Mouse (Mus musculus): ENCODE data around the gene Trip6. TPM values are rescaled to one million over a fixed set of nuclear protein-coding genes. Genes with fewer than 3 reads are reported as not detected.
"Not testable (repeated sequence)": the region's sequence is repeated elsewhere in the genome, so short reads cannot be mapped to it uniquely, and the experiment has no call there.

Trip6 gene
- polyA plus RNA-seq, 1 experiment from 2014 or later: 1.2 TPM

- H3K27ac ChIP-seq: no peak overlapping the region
- H3K79me2 ChIP-seq (ENCODE audit: inconsistent target): no peaks in the 10 kb centered on the region
- H3K36me3 ChIP-seq (ENCODE audit: inconsistent target): no peaks in the 10 kb centered on the region
- 32% methylated on average over 7 of the region's 7 CpGs for WGBS (ENCODE audit: missing documents)
- no peak overlapping the region for H3K4me3 ChIP-seq (ENCODE audit: inconsistent target)
Observed at GRCm38 (mm10) chr5:137285986-137286385, 28.2 kb downstream of the Trip6 start.

DNA sequence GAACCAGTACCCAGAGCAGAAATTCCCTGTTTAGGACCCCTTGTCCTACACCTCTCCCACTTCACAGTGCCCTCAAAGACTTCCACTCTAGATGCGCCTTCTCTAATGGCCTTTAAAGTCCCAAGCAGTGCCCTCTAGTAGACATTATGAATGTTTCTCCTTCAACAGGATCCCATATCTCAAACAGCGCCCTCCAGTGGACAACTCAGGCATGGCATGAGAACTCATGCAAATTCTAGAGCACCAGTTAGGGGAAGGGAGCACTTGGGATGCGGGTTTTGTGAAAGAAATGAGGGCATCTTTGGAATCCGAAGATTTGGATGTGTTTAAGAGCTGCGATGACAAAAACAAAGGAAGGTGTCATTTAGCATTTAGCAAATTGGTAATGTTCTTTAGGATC, 29.2 kb downstream of the Trip6 start:
- no peaks in the 10 kb centered on the region for H3K36me3 ChIP-seq (ENCODE audit: inconsistent target)
- H3K4me3 ChIP-seq (ENCODE audit: inconsistent target): no peak overlapping the region
- no peaks in the 10 kb centered on the region for H3K79me2 ChIP-seq (ENCODE audit: inconsistent target)
- WGBS (ENCODE audit: missing documents): 59% methylated on average over 5 of the region's 5 CpGs
- no peak overlapping the region for H3K27ac ChIP-seq

GRCm38 (mm10) chr5:137284411-137284810, 29.8 kb downstream of the Trip6 start:
- not testable (repeated sequence) for H3K27ac ChIP-seq; H3K79me2 ChIP-seq (ENCODE audit: inconsistent target); H3K4me3 ChIP-seq (ENCODE audit: inconsistent target); H3K36me3 ChIP-seq (ENCODE audit: inconsistent target)
- 91% methylated on average over 3 of the region's 6 CpGs for WGBS (ENCODE audit: missing documents)

GRCm38 (mm10) chr5:137277360-137278342, 36.6 kb downstream of the Trip6 start:
- Histone ChIP-seq H3K4me3 (ENCODE audit: inconsistent target) (no peak overlapping the region), H3K27ac (no peak overlapping the region), H3K79me2 (ENCODE audit: inconsistent target) (no peaks in the 10 kb centered on the region), H3K36me3 (ENCODE audit: inconsistent target) (no peaks in the 10 kb centered on the region)
- 48% methylated on average over 18 of the region's 18 CpGs for WGBS (ENCODE audit: missing documents)

- 27% methylated on average over 17 of the region's 18 CpGs for WGBS (ENCODE audit: missing documents)
- H3K27ac ChIP-seq: no peak overlapping the region
- no peak overlapping the region for H3K4me3 ChIP-seq (ENCODE audit: inconsistent target)
- no peaks in the 10 kb centered on the region for H3K36me3 ChIP-seq (ENCODE audit: inconsistent target)
- no peaks in the 10 kb centered on the region for H3K79me2 ChIP-seq (ENCODE audit: inconsistent target)
Observed at GRCm38 (mm10) chr5:137268131-137268910, 45.9 kb downstream of the Trip6 start.

DNA sequence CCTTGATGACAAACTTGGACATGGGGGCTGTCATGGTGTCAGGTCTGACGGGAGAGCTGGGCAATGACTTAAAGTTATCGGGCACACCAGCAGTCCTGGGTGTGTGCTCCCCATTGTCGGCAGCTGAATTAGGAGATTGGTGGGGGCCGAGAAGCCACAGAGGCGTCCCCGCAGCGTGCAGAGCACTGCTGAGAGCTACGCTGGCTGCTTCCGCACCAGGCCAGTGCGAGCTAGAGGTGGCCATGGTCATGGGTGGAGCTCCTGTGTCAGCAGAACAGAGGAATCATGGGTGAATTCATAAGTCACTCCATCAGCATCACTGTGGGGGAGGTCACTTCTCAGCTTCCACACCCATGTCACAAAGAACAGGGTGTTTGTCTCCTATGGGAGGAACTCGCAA, 49.4 kb downstream of the Trip6 start:
- no peak overlapping the region for H3K4me3 ChIP-seq (ENCODE audit: inconsistent target)
- H3K27ac ChIP-seq: no peak overlapping the region
- no peaks in the 10 kb centered on the region for H3K79me2 ChIP-seq (ENCODE audit: inconsistent target)
- 82% methylated on average over 11 of the region's 11 CpGs for WGBS (ENCODE audit: missing documents)
- H3K36me3 ChIP-seq (ENCODE audit: inconsistent target): no peaks in the 10 kb centered on the region

DNA sequence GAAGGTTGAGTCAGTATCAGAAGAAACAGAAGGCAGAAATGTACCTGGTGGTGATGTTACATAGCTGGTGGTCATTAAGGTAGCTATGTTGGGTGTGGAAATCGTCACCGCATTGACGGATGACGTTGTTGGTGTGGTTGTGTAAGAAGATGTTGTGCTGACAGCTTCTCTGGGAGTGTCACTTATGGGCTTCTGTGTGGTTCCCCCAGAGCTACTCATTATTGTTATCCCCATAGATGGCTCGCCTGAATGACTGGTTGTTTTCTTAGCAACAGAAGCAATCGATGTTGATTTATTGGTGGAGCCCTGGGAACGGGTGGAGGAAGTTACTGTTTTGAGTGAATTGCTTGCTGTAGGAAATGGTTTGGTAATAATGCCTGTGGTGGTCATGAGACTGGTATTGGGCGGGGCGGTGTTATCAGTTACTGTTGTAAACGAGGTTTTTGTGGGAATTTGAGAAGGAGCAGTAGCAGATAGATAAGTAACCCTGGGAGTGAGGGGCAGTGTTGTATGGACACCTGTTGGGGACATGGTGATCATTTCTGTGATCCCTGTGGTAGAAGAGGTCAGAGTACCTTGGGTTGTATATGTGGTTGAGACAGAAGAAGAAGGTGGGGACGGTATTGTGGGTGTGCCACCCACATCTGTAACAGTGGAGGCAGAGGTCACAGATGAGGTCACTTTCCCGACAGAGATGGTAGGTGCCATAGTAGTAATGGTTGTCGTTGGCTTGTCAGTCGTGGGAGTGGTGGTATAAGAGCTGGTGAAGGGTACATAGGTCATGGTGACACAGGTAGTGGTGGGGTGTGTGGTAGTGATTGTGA, 50.1 kb downstream of the Trip6 start:
- no peaks in the 10 kb centered on the region for H3K36me3 ChIP-seq (ENCODE audit: inconsistent target)
- H3K79me2 ChIP-seq (ENCODE audit: inconsistent target): no peaks in the 10 kb centered on the region
- H3K4me3 ChIP-seq (ENCODE audit: inconsistent target): no peak overlapping the region
- H3K27ac ChIP-seq: no peak overlapping the region
- WGBS (ENCODE audit: missing documents): 37% methylated on average over 14 of the region's 14 CpGs

Other genes starting within 250 kb of the Trip6 start
- gene Serpine1, start 242.1 kb downstream of the Trip6 start, polyA plus RNA-seq (2018): 0.69 to 5.1 TPM (median 0.75 TPM) in 3 replicates
- gene Trim56, start 198.2 kb downstream of the Trip6 start, polyA plus RNA-seq (2018): 12.2 to 19.7 TPM (median 16.6 TPM) in 3 replicates
- gene Muc3, start 165.1 kb downstream of the Trip6 start, polyA plus RNA-seq (2018): not detected in 3 replicates
- not detected in 3 replicates for gene Muc3a, start 102.0 kb downstream of the Trip6 start, polyA plus RNA-seq (2018)
- gene Ache, start 26.9 kb downstream of the Trip6 start, polyA plus RNA-seq (2018): 0.11 to 0.14 TPM in 2 of 3 replicates, not detected in the other
- 1.2 to 3.2 TPM (median 1.6 TPM) in 3 replicates for gene Ufsp1, start 19.8 kb downstream of the Trip6 start, polyA plus RNA-seq (2018)
- gene Srrt, start 6.7 kb downstream of the Trip6 start, polyA plus RNA-seq (2018): 79.3 to 119 TPM (median 83.4 TPM) in 3 replicates
- 6.9 to 28.0 TPM (median 11.2 TPM) in 3 replicates for gene Slc12a9, start 19.2 kb upstream of the Trip6 start, polyA plus RNA-seq (2018)
- gene Ephb4, start 35.7 kb upstream of the Trip6 start, polyA plus RNA-seq (2018): not detected in 3 replicates
- gene Zan, start 162.7 kb upstream of the Trip6 start, polyA plus RNA-seq (2018): 0.01 to 0.05 TPM in 2 of 3 replicates, not detected in the other
- 7.6 to 26.0 TPM (median 19.4 TPM) in 3 replicates for gene Pop7, start 188.1 kb upstream of the Trip6 start, polyA plus RNA-seq (2018)
- gene Gigyf1, start 204.1 kb upstream of the Trip6 start, polyA plus RNA-seq (2018): 8.7 to 17.9 TPM (median 11.5 TPM) in 3 replicates
- not detected in 3 replicates for gene Epo, start 218.8 kb upstream of the Trip6 start, polyA plus RNA-seq (2018)
- 139 to 347 TPM (median 316 TPM) in 3 replicates for gene Gnb2, start 219.1 kb upstream of the Trip6 start, polyA plus RNA-seq (2018)
- gene Actl6b, start 239.1 kb upstream of the Trip6 start, polyA plus RNA-seq (2018): not detected in 3 replicates

Data from macrophage (primary cell).